Mouse (Mus musculus): ENCODE results near the gene Mcm2. TPM values are rescaled to one million over a fixed set of nuclear protein-coding genes. Genes with fewer than 3 reads are reported as not detected.

The Mcm2 gene
- polyA plus RNA-seq, 1 experiment from 2014 or later: 39.0 TPM

- Histone ChIP-seq H3K27me3 (ENCODE audit: control insufficient read depth, insufficient read depth, low read length) (no peaks in the 10 kb centered on the region), H3K9me3 (ENCODE audit: control insufficient read depth, low read length) (no peaks in the 10 kb centered on the region), H3K36me3 (ENCODE audit: control insufficient read depth, insufficient read depth, low read length) (no peaks in the 10 kb centered on the region), H3K4me2 (ENCODE audit: low read length) (peak overlapping the region; percentile 95), H3K27ac (replicated peaks; ENCODE audit: low read depth, low read length) (no peak overlapping the region), H3K9ac (replicated peaks; ENCODE audit: low read length) (no peak overlapping the region; the same call in 1 of the 2 replicates), H3K4me1 (ENCODE audit: control insufficient read depth, insufficient read depth, low read length) (peaks cover 20% of the 10 kb centered on the region), H3K4me3 (replicated peaks; ENCODE audit: low read depth, low read length) (peak overlapping the region; percentile 76; the same call in 1 of the 2 replicates)
- no peak for ATAC-seq (ENCODE audit: low FRiP score, low TSS enrichment)
- DNase-seq: no peak
- 84% methylated on average over 5 of the region's 5 CpGs for whole genome bisulfite sequencing
These were observed 5.1 kb upstream of the Mcm2 start for GRCm38 (mm10) chr6:88903708-88904107.

- Histone ChIP-seq H3K4me2 (ENCODE audit: low read length) (peak within 1 kb of the TSS; percentile 95), H3K4me1 (ENCODE audit: control insufficient read depth, insufficient read depth, low read length) (peaks cover 24% of the 10 kb centered on the region), H3K4me3 (replicated peaks; ENCODE audit: low read depth, low read length) (peak within 1 kb of the TSS; percentile 76), H3K27ac (replicated peaks; ENCODE audit: low read depth, low read length) (peak within 1 kb of the TSS; percentile 84), H3K9ac (replicated peaks; ENCODE audit: low read length) (peak within 1 kb of the TSS; percentile 83), H3K27me3 (ENCODE audit: control insufficient read depth, insufficient read depth, low read length) (no peaks in the 10 kb centered on the region), H3K36me3 (ENCODE audit: control insufficient read depth, insufficient read depth, low read length) (no peaks in the 10 kb centered on the region), H3K9me3 (ENCODE audit: control insufficient read depth, low read length) (no peaks in the 10 kb centered on the region)
- ATAC-seq (ENCODE audit: low FRiP score, low TSS enrichment) (peak; percentile 90), DNase-seq (peak; percentile 98)
- WGBS: under 1% methylated on average over 66 of the region's 66 CpGs
These were observed 3.6 kb upstream of the Mcm2 start, which contains the start of gene Tpra1 for GRCm38 (mm10) chr6:88901947-88902820. Gene Tpra1 (plus strand): TSS chr6:88902251.

GRCm38 (mm10) chr6:88901471-88901870 lies 2.9 kb upstream of the Mcm2 start:
- Histone ChIP-seq H3K27ac (replicated peaks; ENCODE audit: low read depth, low read length) (peak overlapping the region; percentile 66), H3K4me1 (ENCODE audit: control insufficient read depth, insufficient read depth, low read length) (peaks cover 24% of the 10 kb centered on the region)
- ATAC-seq (ENCODE audit: low FRiP score, low TSS enrichment): no peak

GRCm38 (mm10) chr6:88899628-88900027 lies 1.0 kb upstream of the Mcm2 start:
- H3K4me3 ChIP-seq (replicated peaks; ENCODE audit: low read depth, low read length): no peak overlapping the region
- H3K27ac ChIP-seq (replicated peaks; ENCODE audit: low read depth, low read length): no peak overlapping the region
- H3K36me3 ChIP-seq (ENCODE audit: control insufficient read depth, insufficient read depth, low read length): 0 out of 2 replicates have a peak, but pooled peaks cover 2% of the 10 kb centered on the region
- DNase-seq: no peak
- no peaks in the 10 kb centered on the region for H3K27me3 ChIP-seq (ENCODE audit: control insufficient read depth, insufficient read depth, low read length)
- H3K4me2 ChIP-seq (ENCODE audit: low read length): no peak overlapping the region
- peaks cover 24% of the 10 kb centered on the region for H3K4me1 ChIP-seq (ENCODE audit: control insufficient read depth, insufficient read depth, low read length)
- H3K9ac ChIP-seq (replicated peaks; ENCODE audit: low read length): no peak overlapping the region
- no peaks in the 10 kb centered on the region for H3K9me3 ChIP-seq (ENCODE audit: control insufficient read depth, low read length)
- 91% methylated on average over 2 of the region's 2 CpGs for WGBS
- no peak for ATAC-seq (ENCODE audit: low FRiP score, low TSS enrichment)

More at GRCm38 (mm10) chr6:88901471-88901870, 2.9 kb upstream of the Mcm2 start:
- no peaks in the 10 kb centered on the region for H3K27me3 ChIP-seq (ENCODE audit: control insufficient read depth, insufficient read depth, low read length)
- WGBS: 11% methylated on average over 5 of the region's 5 CpGs
- H3K9me3 ChIP-seq (ENCODE audit: control insufficient read depth, low read length): no peaks in the 10 kb centered on the region
- DNase-seq: peak; percentile 44
- H3K9ac ChIP-seq (replicated peaks; ENCODE audit: low read length): peak overlapping the region; percentile 57
- H3K4me3 ChIP-seq (replicated peaks; ENCODE audit: low read depth, low read length): peak overlapping the region; percentile 76
- H3K4me2 ChIP-seq (ENCODE audit: low read length): peak overlapping the region; percentile 95
- no peaks in the 10 kb centered on the region for H3K36me3 ChIP-seq (ENCODE audit: control insufficient read depth, insufficient read depth, low read length)

GRCm38 (mm10) chr6:88899086-88899485 lies 506 bp upstream of the Mcm2 start:
- 0 out of 2 replicates have a peak, but pooled peaks cover 4% of the 10 kb centered on the region for H3K36me3 ChIP-seq (ENCODE audit: control insufficient read depth, insufficient read depth, low read length)
- no peak overlapping the region for H3K4me3 ChIP-seq (replicated peaks; ENCODE audit: low read depth, low read length)
- H3K9me3 ChIP-seq (ENCODE audit: control insufficient read depth, low read length): no peaks in the 10 kb centered on the region
- DNase-seq: no peak
- WGBS: 57% methylated on average over 4 of the region's 4 CpGs
- H3K27ac ChIP-seq (replicated peaks; ENCODE audit: low read depth, low read length): no peak overlapping the region
- no peak overlapping the region for H3K9ac ChIP-seq (replicated peaks; ENCODE audit: low read length)
- peaks cover 23% of the 10 kb centered on the region for H3K4me1 ChIP-seq (ENCODE audit: control insufficient read depth, insufficient read depth, low read length)
- ATAC-seq (ENCODE audit: low FRiP score, low TSS enrichment): no peak
- H3K4me2 ChIP-seq (ENCODE audit: low read length): peak overlapping the region; percentile 93
- H3K27me3 ChIP-seq (ENCODE audit: control insufficient read depth, insufficient read depth, low read length): no peaks in the 10 kb centered on the region

- no peak for ATAC-seq (ENCODE audit: low FRiP score, low TSS enrichment)
- H3K36me3 ChIP-seq (ENCODE audit: control insufficient read depth, insufficient read depth, low read length): 0 out of 2 replicates have a peak, but pooled peaks cover 4% of the 10 kb centered on the region
- peaks cover 10% of the 10 kb centered on the region for H3K4me1 ChIP-seq (ENCODE audit: control insufficient read depth, insufficient read depth, low read length)
- no peaks in the 10 kb centered on the region for H3K9me3 ChIP-seq (ENCODE audit: control insufficient read depth, low read length)
- peak overlapping the region; percentile 93 for H3K4me2 ChIP-seq (ENCODE audit: low read length)
- no peak overlapping the region for H3K4me3 ChIP-seq (replicated peaks; ENCODE audit: low read depth, low read length)
- H3K27me3 ChIP-seq (ENCODE audit: control insufficient read depth, insufficient read depth, low read length): no peaks in the 10 kb centered on the region
- no peak for DNase-seq
- WGBS: 64% methylated on average over 7 of the region's 7 CpGs
- H3K9ac ChIP-seq (replicated peaks; ENCODE audit: low read length): no peak overlapping the region
- no peak overlapping the region for H3K27ac ChIP-seq (replicated peaks; ENCODE audit: low read depth, low read length)
These were observed 1.3 kb downstream of the Mcm2 start for GRCm38 (mm10) chr6:88897246-88897645.

- Histone ChIP-seq H3K4me1 (ENCODE audit: control insufficient read depth, insufficient read depth, low read length) (0 out of 2 replicates have a peak, but pooled peaks cover 3% of the 10 kb centered on the region), H3K4me2 (ENCODE audit: low read length) (no peak overlapping the region), H3K9me3 (ENCODE audit: control insufficient read depth, low read length) (no peaks in the 10 kb centered on the region), H3K36me3 (ENCODE audit: control insufficient read depth, insufficient read depth, low read length) (0 out of 2 replicates have a peak, but pooled peaks cover 13% of the 10 kb centered on the region), H3K27ac (replicated peaks; ENCODE audit: low read depth, low read length) (no peak overlapping the region), H3K9ac (replicated peaks; ENCODE audit: low read length) (no peak overlapping the region), H3K27me3 (ENCODE audit: control insufficient read depth, insufficient read depth, low read length) (no peaks in the 10 kb centered on the region), H3K4me3 (replicated peaks; ENCODE audit: low read depth, low read length) (no peak overlapping the region)
- DNase-seq: no peak
- no peak for ATAC-seq (ENCODE audit: low FRiP score, low TSS enrichment)
- WGBS: 87% methylated on average over 6 of the region's 6 CpGs
These were observed 2.6 kb downstream of the Mcm2 start for GRCm38 (mm10) chr6:88895943-88896342.

- ATAC-seq (ENCODE audit: low FRiP score, low TSS enrichment) (no peak), DNase-seq (peak; percentile 84)
- H3K4me1 ChIP-seq (ENCODE audit: control insufficient read depth, insufficient read depth, low read length): 0 out of 2 replicates have a peak, but pooled peaks cover 3% of the 10 kb centered on the region
- no peak overlapping the region for H3K4me2 ChIP-seq (ENCODE audit: low read length)
- no peak overlapping the region for H3K27ac ChIP-seq (replicated peaks; ENCODE audit: low read depth, low read length)
- H3K9me3 ChIP-seq (ENCODE audit: control insufficient read depth, low read length): no peaks in the 10 kb centered on the region
- H3K27me3 ChIP-seq (ENCODE audit: control insufficient read depth, insufficient read depth, low read length): no peaks in the 10 kb centered on the region
- peaks cover 31% of the 10 kb centered on the region for H3K36me3 ChIP-seq (ENCODE audit: control insufficient read depth, insufficient read depth, low read length)
- WGBS: 58% methylated on average over 5 of the region's 5 CpGs
- no peak overlapping the region for H3K4me3 ChIP-seq (replicated peaks; ENCODE audit: low read depth, low read length)
- H3K9ac ChIP-seq (replicated peaks; ENCODE audit: low read length): no peak overlapping the region
These were observed 5.0 kb downstream of the Mcm2 start for GRCm38 (mm10) chr6:88893559-88893958.
